Mouse (Mus musculus) CH12.LX (cell line): ENCODE data around the gene Flywch2.

Source experiments
- CHD1 ChIP-seq: IDR thresholded peaks from 2 replicates; pipeline ENCODE4 v1.6.1; 2012; ENCODE audit warnings: low read depth, low read length, improper control_type of control experiment, inconsistent platforms
- CTCF ChIP-seq, 2 experiments: IDR thresholded peaks in 1 of 2; conservative IDR thresholded peaks in 1 of 2; 2 replicates each; pipeline ENCODE4 v1.5.1; 2011 to 2012; ENCODE audit warnings: low read depth in 2 of 2, low read length in 2 of 2, improper control_type of control experiment in 1 of 2, inconsistent platforms in 1 of 2, mild to moderate bottlenecking in 1 of 2, moderate library complexity in 1 of 2
- ELF1 ChIP-seq: IDR thresholded peaks from 2 replicates; pipeline ENCODE4 v1.6.1; 2014; ENCODE audit warnings: low read depth, mild to moderate bottlenecking, inconsistent platforms, low read length, improper control_type of control experiment
- ETS1 ChIP-seq: conservative IDR thresholded peaks from 2 replicates; pipeline ENCODE4 v1.6.1; 2012; ENCODE audit warnings: low read depth, mild to moderate bottlenecking, inconsistent platforms, low read length, improper control_type of control experiment, moderate library complexity
- HCFC1 ChIP-seq: IDR thresholded peaks from 2 replicates; pipeline ENCODE4 v1.6.1; 2012; ENCODE audit warnings: low read depth, mild to moderate bottlenecking, inconsistent platforms, low read length, improper control_type of control experiment
- MAX ChIP-seq: IDR thresholded peaks from 2 replicates; pipeline ENCODE4 v1.6.1; 2011; ENCODE audit warnings: low read length, improper control_type of control experiment
- MAZ ChIP-seq: IDR thresholded peaks from 2 replicates; pipeline ENCODE4 v1.6.1; 2012; ENCODE audit warnings: low read depth, mild to moderate bottlenecking, inconsistent platforms, low read length, improper control_type of control experiment, moderate library complexity
- MXI1 ChIP-seq: IDR thresholded peaks from 2 replicates; pipeline ENCODE4 v1.6.1; 2011; ENCODE audit warnings: mild to moderate bottlenecking, low read depth, low read length, improper control_type of control experiment
- MYC ChIP-seq: IDR thresholded peaks from 2 replicates; pipeline ENCODE4 v1.6.1; 2011; ENCODE audit warnings: low read depth, mild to moderate bottlenecking, improper control_type of control experiment, low read length
- POLR2A ChIP-seq: IDR thresholded peaks from 2 replicates; pipeline ENCODE4 v1.6.1; 2011; ENCODE audit warnings: low read depth, mild to moderate bottlenecking, improper control_type of control experiment, low read length
- SIN3A ChIP-seq: IDR thresholded peaks from 2 replicates; pipeline ENCODE4 v1.6.1; 2012; ENCODE audit warnings: low read length, improper control_type of control experiment, inconsistent platforms
- USF1 ChIP-seq: IDR thresholded peaks from 2 replicates; pipeline ENCODE4 v1.6.1; 2014; ENCODE audit warnings: low read depth, mild to moderate bottlenecking, inconsistent platforms, low read length, improper control_type of control experiment
- USF2 ChIP-seq: conservative IDR thresholded peaks from 2 replicates; pipeline ENCODE4 v1.6.1; 2011; ENCODE audit warnings: low read depth, low read length, improper control_type of control experiment

GRCm38 (mm10) chr17:23758801-23759200 is 27.1 kb downstream of the Flywch2 start:
- TF ChIP-seq USF2 (no peak), POLR2A (no peak), HCFC1 (no peak), CTCF (conservative IDR thresholded peaks at IDR 0.05 in 1 of 2, IDR thresholded peaks at IDR 0.05 in 1 of 2; ENCODE audit: low read depth in 2 of 2, low read length in 2 of 2) (no peak), USF1 (no peak), SIN3A (no peak), ETS1 (no peak), CHD1 (no peak), MYC (no peak), MAX (no peak), ELF1 (no peak), MAZ (no peak), MXI1 (no peak)
